Mouse (Mus musculus): Measurements from ENCODE around the gene Pcyt2. TPM values are rescaled to one million over a fixed set of nuclear protein-coding genes. Genes with fewer than 3 reads are reported as not detected.

Gene Pcyt2
- total and polyA plus RNA-seq, 3 experiments, result 86.7 to 87.3 TPM; not detected in 1

DNA sequence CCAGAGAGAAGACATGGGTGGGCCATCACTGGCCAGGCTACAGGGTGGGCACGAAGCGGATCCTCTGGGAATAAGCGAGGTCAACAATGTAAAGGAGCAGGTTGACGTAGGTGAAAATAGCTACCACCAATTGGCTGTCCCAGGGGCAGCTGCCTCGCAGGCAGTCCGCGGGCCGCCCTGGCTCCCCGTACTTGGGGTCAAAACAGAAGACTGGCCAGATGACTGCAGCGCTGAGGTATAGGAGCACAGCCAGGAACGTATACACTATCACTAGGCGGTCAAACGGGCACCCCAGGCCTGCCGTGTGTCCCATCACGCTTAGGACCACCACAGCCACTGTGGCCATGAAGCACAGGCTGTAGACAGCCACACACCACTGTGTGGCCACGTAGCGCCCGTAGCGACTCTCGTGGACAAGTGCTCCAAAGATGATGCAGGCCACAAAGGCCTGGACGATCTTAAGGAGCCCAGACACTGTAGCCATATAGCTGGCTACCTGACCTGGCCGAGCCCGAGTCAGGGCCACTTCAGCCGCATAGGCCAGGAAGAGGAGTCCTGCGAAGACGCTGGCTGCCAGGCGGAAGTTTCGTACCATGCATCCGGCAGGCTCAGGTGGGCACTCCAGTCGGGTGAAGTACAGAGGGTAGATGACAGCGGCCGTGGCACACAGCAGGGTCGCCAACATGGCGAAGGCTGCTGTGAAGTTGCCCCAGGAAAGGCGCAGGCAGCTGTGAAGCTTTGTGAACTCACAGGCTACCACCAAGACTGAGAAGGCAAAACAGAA lies 29.5 kb upstream of the Pcyt2 start:
- Histone ChIP-seq H3K9ac (ENCODE audit: control insufficient read depth, low read depth, low read length, poor library complexity, severe bottlenecking) (no peak overlapping the region), H3K4me3 (ENCODE audit: control insufficient read depth in 1 of 2, insufficient read depth in 1 of 2, low read depth in 2 of 2, low read length in 2 of 2) (no peak overlapping the region), H3K27ac (ENCODE audit: control insufficient read depth, low read depth, low read length) (no peak overlapping the region), H3K27me3 (ENCODE audit: control insufficient read depth in 1 of 2, insufficient read depth in 2 of 2, low read length in 2 of 2) (no peaks in the 10 kb centered on the region; a peak in 1 of 4 replicates), H3K79me2 (ENCODE audit: control insufficient read depth, insufficient read depth, low read length, poor library complexity) (no peaks in the 10 kb centered on the region), H3K36me3 (ENCODE audit: control insufficient read depth in 1 of 2, insufficient read depth in 2 of 2, low read length in 2 of 2) (peaks cover 0 to 8% of the 10 kb centered on the region in 2 experiments; a peak in 2 of 4 replicates), H3K4me1 (ENCODE audit: control insufficient read depth in 1 of 2, insufficient read depth in 2 of 2, low read length in 2 of 2) (peaks cover 7 to 15% of the 10 kb centered on the region in 2 experiments), H3K9me3 (replicated peaks; ENCODE audit: insufficient read depth, low read length) (no peaks in the 10 kb centered on the region)
- DNase-seq (ENCODE audit: low read depth, low spot score), result no peak
- TF ChIP-seq MYB (IDR thresholded peaks at IDR 0.05; ENCODE audit: low read depth, low read length) (no peak), RAD21 (IDR thresholded peaks at IDR 0.05; ENCODE audit: low read depth, low read length) (no peak), GATA1 (IDR thresholded peaks at IDR 0.05; ENCODE audit: low read depth, low read length) (no peak), ZC3H11A (IDR thresholded peaks at IDR 0.05; ENCODE audit: low read depth, low read length) (no peak), MXI1 (IDR thresholded peaks at IDR 0.05; ENCODE audit: low read depth, low read length) (no peak), POLR2AphosphoS5 (IDR thresholded peaks at IDR 0.05; ENCODE audit: borderline replicate concordance, low read depth, low read length) (no peak), RCOR1 (IDR thresholded peaks at IDR 0.05; ENCODE audit: low read depth, low read length) (no peak), GABPA (IDR thresholded peaks at IDR 0.05; ENCODE audit: low read depth, low read length) (no peak), TBP (IDR thresholded peaks at IDR 0.05; ENCODE audit: low read depth, low read length) (no peak)

DNA sequence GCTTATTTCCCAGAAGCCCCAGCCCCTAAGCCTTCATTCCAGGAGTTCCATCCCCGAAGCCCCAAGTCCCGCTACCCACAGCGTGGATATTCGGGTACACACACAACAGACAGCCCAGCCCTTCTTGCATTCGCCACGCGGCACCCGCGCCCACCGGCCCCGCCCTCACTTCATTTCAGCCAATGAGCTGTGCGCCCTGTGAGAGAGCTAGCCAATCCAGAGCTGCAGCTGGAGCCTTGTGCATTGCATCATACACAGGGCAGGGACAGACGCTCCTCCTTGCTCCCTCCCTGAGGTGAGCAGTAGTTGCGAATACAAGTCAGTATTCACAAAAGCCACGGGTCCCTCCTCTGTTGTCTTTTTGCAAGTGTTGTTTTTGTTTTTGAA lies 25.9 kb upstream of the Pcyt2 start, which contains the start of gene Pycr1:
Gene Pycr1, minus strand, starts transcription at position 169 of the 387 bp plus-strand sequence.
- H3K27me3 ChIP-seq (ENCODE audit: control insufficient read depth in 1 of 2, insufficient read depth in 2 of 2, low read length in 2 of 2), result no peaks in the 10 kb centered on the region
- H3K4me3 ChIP-seq (ENCODE audit: control insufficient read depth in 1 of 2, insufficient read depth in 1 of 2, low read depth in 2 of 2, low read length in 2 of 2), result peak within 1 kb of the TSS; percentile 58 to 59
- peaks cover 0 to 8% of the 10 kb centered on the region in 2 experiments; a peak in 2 of 4 replicates for H3K36me3 ChIP-seq (ENCODE audit: control insufficient read depth in 1 of 2, insufficient read depth in 2 of 2, low read length in 2 of 2)
- no peak within 1 kb of the TSS for H3K27ac ChIP-seq (ENCODE audit: control insufficient read depth, low read depth, low read length)
- H3K9me3 ChIP-seq (replicated peaks; ENCODE audit: insufficient read depth, low read length), result no peaks in the 10 kb centered on the region
- H3K79me2 ChIP-seq (ENCODE audit: control insufficient read depth, insufficient read depth, low read length, poor library complexity), result no peaks in the 10 kb centered on the region
- peak; percentile 99 for DNase-seq (ENCODE audit: low read depth, low spot score)
- H3K9ac ChIP-seq (ENCODE audit: control insufficient read depth, low read depth, low read length, poor library complexity, severe bottlenecking), result peak within 1 kb of the TSS; percentile 74
- H3K4me1 ChIP-seq (ENCODE audit: control insufficient read depth in 1 of 2, insufficient read depth in 2 of 2, low read length in 2 of 2), result peaks cover 7 to 15% of the 10 kb centered on the region in 2 experiments
- TF ChIP-seq JUND (IDR thresholded peaks at IDR 0.05; ENCODE audit: low read depth, low read length) (no peak), POLR2AphosphoS5 (IDR thresholded peaks at IDR 0.05; ENCODE audit: borderline replicate concordance, low read depth, low read length) (no peak), MYB (IDR thresholded peaks at IDR 0.05; ENCODE audit: low read depth, low read length) (no peak), E2F4 (IDR thresholded peaks at IDR 0.05; ENCODE audit: borderline replicate concordance, low read depth, low read length) (no peak), MXI1 (IDR thresholded peaks at IDR 0.05; ENCODE audit: low read depth, low read length) (peak; percentile 96), USF2 (IDR thresholded peaks at IDR 0.05; ENCODE audit: borderline replicate concordance in 1 of 2, insufficient read depth in 1 of 2, low read depth in 1 of 2, low read length in 2 of 2) (no peak), RCOR1 (IDR thresholded peaks at IDR 0.05; ENCODE audit: low read depth, low read length) (no peak), MAZ (IDR thresholded peaks at IDR 0.05; ENCODE audit: low read depth, low read length) (peak; percentile 64; the same call in 1 of the 2 replicates), MAFK (IDR thresholded peaks at IDR 0.05; ENCODE audit: borderline replicate concordance, low read depth, low read length) (no peak), TBP (IDR thresholded peaks at IDR 0.05; ENCODE audit: low read depth, low read length) (peak; percentile 60), TCF12 (IDR thresholded peaks at IDR 0.05; ENCODE audit: low read depth, low read length) (no peak), USF1 (IDR thresholded peaks at IDR 0.05; ENCODE audit: low read depth, low read length) (peak; percentile 52; the same call in 1 of the 2 replicates), SIN3A (IDR thresholded peaks at IDR 0.05; ENCODE audit: low read length) (peak; percentile 80), MEF2A (IDR thresholded peaks at IDR 0.05; ENCODE audit: extremely low read depth, insufficient replicate concordance, low read depth, low read length, poor library complexity, severe bottlenecking) (no peak; the same call in 1 of the 2 replicates), ZMIZ1 (IDR thresholded peaks at IDR 0.05; ENCODE audit: low read depth, low read length) (peak; percentile 86), CHD2 (IDR thresholded peaks at IDR 0.05; ENCODE audit: low read length) (no peak; the same call in 1 of the 2 replicates), CTCF (IDR thresholded peaks at IDR 0.05 in 2 of 3, conservative IDR thresholded peaks at IDR 0.05 in 1 of 3; ENCODE audit: control insufficient read depth in 1 of 3, insufficient read depth in 1 of 3, low read depth in 2 of 3, low read length in 3 of 3, poor library complexity in 1 of 3, severe bottlenecking in 1 of 3) (no peak), TAL1 (IDR thresholded peaks at IDR 0.05; ENCODE audit: low read length) (no peak), CHD1 (IDR thresholded peaks at IDR 0.05; ENCODE audit: low read depth, low read length) (no peak), GATA1 (IDR thresholded peaks at IDR 0.05; ENCODE audit: low read depth, low read length) (no peak), ELF1 (IDR thresholded peaks at IDR 0.05; ENCODE audit: low read depth, low read length) (no peak), POLR2A (IDR thresholded peaks at IDR 0.05; ENCODE audit: control insufficient read depth in 1 of 2, insufficient read depth in 1 of 2, low read depth in 1 of 2, low read length in 2 of 2, poor library complexity in 1 of 2) (peak; percentile 71 to 79), ZKSCAN1 (IDR thresholded peaks at IDR 0.05; ENCODE audit: low read depth, low read length) (no peak), ETS1 (IDR thresholded peaks at IDR 0.05; ENCODE audit: low read depth, low read length) (0 out of 2 replicates have a peak, but pooled peaks have one; percentile 12), NELFE (IDR thresholded peaks at IDR 0.05; ENCODE audit: low read depth, low read length) (peak; percentile 43), POLR2AphosphoS2 (IDR thresholded peaks at IDR 0.05; ENCODE audit: low read length) (peak; percentile 58; the same call in 1 of the 2 replicates), GABPA (IDR thresholded peaks at IDR 0.05; ENCODE audit: low read depth, low read length) (no peak)

Measured in MEL (cell line).